Mouse (Mus musculus) heart, adult 2 months (tissue): ENCODE measurements at regions not wholly inside any gene's neighbourhood (a gene's known extent, or its start where the extent isn't known, plus 50 kb on each side); places are given as distances from the start of the nearest gene placed in this dataset.

Experiments
- DNase-seq, 2 experiments: peaks; one replicate each; pipeline ENCODE4 v3.0.0; 2021
- H3K27ac ChIP-seq: fragments of 200-600 bp; 2 replicates; pipeline ENCODE4 v1.8.1; 2022
- H3K27me3 ChIP-seq: fragments of 200-500 bp; 2 replicates; pipeline ENCODE4 v1.6.1; 2012; ENCODE audit warnings: mild to moderate bottlenecking, low read length, inconsistent platforms, mixed read lengths; ENCODE audit not compliant: control insufficient read depth, insufficient read depth
- H3K36me3 ChIP-seq: fragments of 200-500 bp; 2 replicates; pipeline ENCODE4 v1.6.1; 2012; ENCODE audit warnings: low read length, inconsistent platforms; ENCODE audit not compliant: control insufficient read depth, insufficient read depth
- H3K4me1 ChIP-seq: fragments of 200-500 bp; 2 replicates; pipeline ENCODE4 v1.6.1; 2011; ENCODE audit warnings: low read length; ENCODE audit not compliant: control insufficient read depth, insufficient read depth
- H3K4me3 ChIP-seq: fragments of 200-600 bp; 2 replicates; pipeline ENCODE4 v1.8.1; 2022
- H3K79me2 ChIP-seq: fragments of 200-500 bp; replicated peaks from 2 replicates; pipeline ENCODE4 v1.6.1; 2012; ENCODE audit warnings: mild to moderate bottlenecking, inconsistent platforms, low read length, moderate library complexity, mixed read lengths; ENCODE audit not compliant: control insufficient read depth, insufficient read depth
- H3K9ac ChIP-seq: fragments of 200-500 bp; 2 replicates; pipeline ENCODE4 v1.6.1; 2012; ENCODE audit warnings: low read depth, mild to moderate bottlenecking, control low read depth, inconsistent platforms, low read length, mixed read lengths
- CTCF ChIP-seq: fragments of 200-600 bp; IDR thresholded peaks from 2 replicates; pipeline ENCODE4 v1.8.1; 2022; ENCODE audit warnings: antibody characterized with exemption, mild to moderate bottlenecking, moderate library complexity
- EP300 ChIP-seq: fragments of 200-500 bp; IDR thresholded peaks from 2 replicates; pipeline ENCODE4 v1.6.1; 2011; ENCODE audit warnings: low read depth, low read length, control low read depth; ENCODE audit not compliant: insufficient read depth
- POLR2A ChIP-seq: fragments of 200-500 bp; IDR thresholded peaks from 2 replicates; pipeline ENCODE4 v1.6.1; 2011; ENCODE audit warnings: mild to moderate bottlenecking, low read depth, low read length, control low read depth; ENCODE audit not compliant: insufficient read depth
- WGBS: fragments of 180-500 bp; shearing (Covaris S2); methylation state at CpG from one replicate; pipeline ENCODE4 v1.1.7; 2018; 5-methylcytosine and 5-hydroxymethylcytosine counted together
- intact Hi-C: fragments of 180-260 bp; cut with DNase I; formaldehyde crosslinking; loops from one replicate; pipeline ENCODE4 v1.15.1; 2025

DNA sequence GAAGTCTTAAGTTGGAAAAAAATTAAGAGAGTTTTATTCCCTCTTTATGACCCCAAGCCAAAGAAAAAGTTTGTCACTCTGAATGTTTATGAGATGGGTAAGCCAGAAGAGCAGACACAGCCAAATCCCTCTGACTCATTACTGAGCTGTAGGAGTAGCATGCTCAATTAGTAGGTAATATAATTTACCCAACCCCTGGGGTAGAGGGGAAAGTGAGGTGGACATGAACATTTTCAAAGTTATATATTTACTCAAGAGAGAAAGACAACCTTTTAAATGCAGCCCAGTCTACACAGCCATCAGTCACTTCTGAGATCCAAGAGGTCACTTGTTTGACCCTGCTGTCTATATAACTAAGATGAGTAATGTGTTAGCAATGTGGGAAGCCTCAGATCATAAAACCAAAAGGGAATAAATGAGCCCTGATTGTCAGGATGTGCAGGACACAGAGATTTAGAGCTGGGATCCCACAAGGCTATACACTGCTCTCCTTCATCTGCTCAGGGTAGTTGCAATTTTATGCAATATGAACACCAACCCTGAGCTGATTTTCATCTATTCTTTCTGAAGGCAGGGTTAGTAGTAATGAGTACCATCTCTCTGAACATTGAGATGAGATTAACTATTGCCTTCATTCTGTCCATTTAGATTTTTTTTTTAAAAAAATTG, 114.7 kb upstream of the Ndp start:
- H3K9ac ChIP-seq: no peak overlapping the region
- no peak for DNase-seq
- no peak for TF ChIP-seq EP300
- TF ChIP-seq CTCF: no peak
- TF ChIP-seq POLR2A: no peak
- intact Hi-C loops: no loop called here
- no peaks in the 10 kb centered on the region for H3K36me3 ChIP-seq
- no peak overlapping the region for H3K27ac ChIP-seq
- H3K27me3 ChIP-seq: no peaks in the 10 kb centered on the region
- no peak overlapping the region for H3K4me3 ChIP-seq
- H3K4me1 ChIP-seq: no peaks in the 10 kb centered on the region
- H3K79me2 ChIP-seq: no peaks in the 10 kb centered on the region

DNA sequence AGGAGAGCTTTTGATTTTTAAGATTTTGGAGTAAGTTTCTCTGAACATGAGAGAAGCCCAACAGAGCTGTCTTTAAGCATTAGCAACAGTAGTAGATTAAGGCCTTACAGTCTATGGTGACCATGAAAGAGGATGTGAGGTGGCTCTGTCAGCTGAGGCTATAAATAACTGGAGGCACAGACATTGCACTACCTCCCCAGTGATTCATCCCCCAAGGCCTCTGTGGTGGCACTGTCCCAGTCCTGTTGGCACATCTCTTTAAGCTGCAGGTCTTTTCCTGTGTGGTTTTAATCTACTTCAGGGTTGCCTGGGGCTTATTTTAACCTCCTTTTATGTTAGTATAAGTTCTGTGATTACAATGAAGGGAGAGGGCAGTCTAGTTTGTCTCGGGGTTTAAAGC, 106.2 kb upstream of the Ndp start:
- DNase-seq: no peak
- Histone ChIP-seq H3K27ac (no peak overlapping the region), H3K36me3 (no peaks in the 10 kb centered on the region), H3K4me3 (no peak overlapping the region), H3K79me2 (no peaks in the 10 kb centered on the region), H3K9ac (no peak overlapping the region), H3K4me1 (no peaks in the 10 kb centered on the region), H3K27me3 (no peaks in the 10 kb centered on the region)
- TF ChIP-seq POLR2A: no peak
- no peak for TF ChIP-seq CTCF
- TF ChIP-seq EP300: no peak
- intact Hi-C loops: no loop called here
- WGBS: 81% methylated on average over 1 of the region's 1 CpGs

DNA sequence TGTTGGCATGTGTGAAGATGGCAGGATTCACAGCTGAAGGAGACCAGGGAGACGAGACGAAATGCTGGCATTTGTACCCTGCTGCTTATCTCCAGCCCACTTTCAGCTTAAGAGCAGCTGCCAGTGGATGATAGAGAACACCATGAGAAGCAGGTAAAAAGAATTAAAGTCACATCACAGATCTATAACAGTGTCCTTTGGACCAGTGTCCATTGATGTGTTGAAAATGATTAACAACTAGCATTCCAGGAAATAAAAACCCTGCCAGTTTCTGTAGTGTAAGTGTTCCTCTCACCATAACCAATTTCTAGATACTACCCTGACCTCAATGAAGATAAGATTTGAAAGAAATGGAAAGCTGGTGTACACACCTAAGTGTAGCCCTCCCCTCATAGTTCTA, 97.6 kb upstream of the Ndp start:
- Histone ChIP-seq H3K4me1 (no peaks in the 10 kb centered on the region), H3K36me3 (no peaks in the 10 kb centered on the region), H3K27ac (no peak overlapping the region), H3K27me3 (no peaks in the 10 kb centered on the region), H3K4me3 (no peak overlapping the region), H3K9ac (no peak overlapping the region), H3K79me2 (no peaks in the 10 kb centered on the region)
- intact Hi-C loops: no loop called here
- 33% methylated on average over 2 of the region's 2 CpGs for WGBS
- no peak for DNase-seq
- TF ChIP-seq POLR2A (no peak), CTCF (no peak), EP300 (no peak)

DNA sequence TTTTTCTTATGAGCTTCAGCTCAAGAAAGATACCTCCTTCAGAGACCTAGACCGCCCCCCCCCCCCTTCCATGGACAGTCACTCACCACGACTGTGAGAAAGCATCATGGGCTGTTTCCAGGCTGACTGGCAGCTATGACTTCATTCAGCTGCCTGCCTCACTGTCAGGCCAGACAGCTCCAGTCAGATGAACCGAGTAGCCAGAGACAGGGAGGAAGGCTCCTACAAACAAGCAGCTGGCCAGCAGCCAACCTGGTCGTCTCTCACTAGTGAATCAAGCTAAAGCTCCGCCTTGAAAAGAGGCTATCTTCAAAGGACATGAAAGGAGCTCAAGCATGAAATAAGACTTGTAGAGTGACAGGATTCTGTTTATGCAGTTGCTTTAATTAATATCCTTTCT, 87.0 kb upstream of the Ndp start:
- Histone ChIP-seq H3K79me2 (no peaks in the 10 kb centered on the region), H3K9ac (no peak overlapping the region), H3K36me3 (no peaks in the 10 kb centered on the region), H3K27ac (no peak overlapping the region), H3K4me3 (no peak overlapping the region), H3K4me1 (no peaks in the 10 kb centered on the region), H3K27me3 (no peaks in the 10 kb centered on the region)
- DNase-seq: peak in 1 of 2 experiments; percentile 21
- 24% methylated on average over 5 of the region's 5 CpGs for WGBS
- TF ChIP-seq POLR2A (no peak), EP300 (no peak), CTCF (no peak)
- intact Hi-C loops: no loop called here
